Mouse (Mus musculus) ES-E14 (cell line): ENCODE measurements around the gene Rora. TPM values are rescaled to one million over a fixed set of nuclear protein-coding genes. Genes with fewer than 3 reads are reported as not detected.

Experiments used
- DNase-seq: peaks from one replicate; pipeline ENCODE4 v3.0.0-alpha.2; 2013; ENCODE audit warnings: low read depth, low spot score
- H3K27ac ChIP-seq: 2 replicates; pipeline ENCODE4 v1.5.1; 2012; ENCODE audit warnings: low read depth, mild to moderate bottlenecking, low read length, moderate library complexity, mixed read lengths; ENCODE audit not compliant: poor library complexity, insufficient read depth, severe bottlenecking
- H3K36me3 ChIP-seq: 2 replicates; pipeline ENCODE4 v1.6.1; 2012; ENCODE audit warnings: mild to moderate bottlenecking, low read length, moderate library complexity, mixed read lengths; ENCODE audit not compliant: control insufficient read depth, poor library complexity, insufficient read depth, severe bottlenecking
- H3K4me1 ChIP-seq, 2 experiments: fragments of 150-350 bp in 1 of 2; sonication (generic) in 1 of 2; 2 replicates each; pipeline ENCODE4 v1.6.1; 2012; ENCODE audit warnings: low read length in 2 of 2, mild to moderate bottlenecking in 1 of 2, mixed read lengths in 1 of 2; ENCODE audit not compliant: control insufficient read depth in 2 of 2, insufficient read depth in 2 of 2, poor library complexity in 1 of 2
- H3K4me3 ChIP-seq, 2 experiments: fragments of 150-350 bp in 1 of 2; sonication (generic) in 1 of 2; 2 replicates each; pipeline ENCODE4 v1.5.1; 2012; ENCODE audit warnings: low read length in 2 of 2, low read depth in 1 of 2, mild to moderate bottlenecking in 1 of 2, mixed read lengths in 1 of 2; ENCODE audit not compliant: insufficient read depth in 1 of 2, poor library complexity in 1 of 2, severe bottlenecking in 1 of 2
- H3K9ac ChIP-seq: 2 replicates; pipeline ENCODE4 v1.6.1; 2012; ENCODE audit warnings: low read depth, mild to moderate bottlenecking, low read length, mixed read lengths; ENCODE audit not compliant: poor library complexity, insufficient read depth, severe bottlenecking
- H3K9me3 ChIP-seq: fragments of 150-350 bp; sonication (generic); 2 replicates; pipeline ENCODE4 v1.6.1; 2012; ENCODE audit warnings: low read depth, mild to moderate bottlenecking, low read length; ENCODE audit not compliant: control insufficient read depth, insufficient read depth
- CHD2 ChIP-seq: IDR thresholded peaks from 2 replicates; pipeline ENCODE4 v1.6.1; 2014; ENCODE audit warnings: mild to moderate bottlenecking, low read depth, low read length, inconsistent platforms
- HCFC1 ChIP-seq: IDR thresholded peaks from 2 replicates; pipeline ENCODE4 v1.6.1; 2012; ENCODE audit warnings: low read length, inconsistent platforms, borderline replicate concordance; ENCODE audit not compliant: insufficient read depth
- MAFK ChIP-seq: IDR thresholded peaks from 2 replicates; pipeline ENCODE4 v1.6.1; 2014; ENCODE audit warnings: mild to moderate bottlenecking, low read depth, low read length, inconsistent platforms; ENCODE audit not compliant: insufficient read depth
- ZC3H11A ChIP-seq: IDR thresholded peaks from 2 replicates; pipeline ENCODE4 v1.6.1; 2012; ENCODE audit warnings: low read depth, mild to moderate bottlenecking, inconsistent platforms, low read length, borderline replicate concordance
- ZNF384 ChIP-seq: IDR thresholded peaks from 2 replicates; pipeline ENCODE4 v1.6.1; 2012; ENCODE audit warnings: low read depth, low read length, inconsistent platforms
- in situ Hi-C, 2 experiments: fragments of 600-800 bp; cut with MboI; formaldehyde crosslinking; loops; one replicate each; pipeline ENCODE4 v1.15.1; 2025; ENCODE audit warnings: low sequenced_read_pairs in 2 of 2, inconsistent platforms in 1 of 2; ENCODE audit not compliant: unreplicated experiment in 2 of 2
- total RNA-seq: library from RNA; depleted of rRNA; stranded (reverse); fragments of 300-350 nt; gene quantifications from 2 replicates; pipeline ENCODE4 v1.2.3, GENCODE M21; 2012

Gene Rora
- total RNA-seq, 1 experiment: 2.1 TPM

- no peak overlapping the region for H3K9ac ChIP-seq
- no peaks in the 10 kb centered on the region for H3K36me3 ChIP-seq
- no peak overlapping the region for H3K27ac ChIP-seq
- no peaks in the 10 kb centered on the region for H3K9me3 ChIP-seq
- no peak for TF ChIP-seq CHD2
- H3K4me1 ChIP-seq: no peaks in the 10 kb centered on the region
- H3K4me3 ChIP-seq: no peak overlapping the region
- in situ Hi-C loops: no loop called here
- no peak for DNase-seq
Measured at GRCm38 (mm10) chr9:69176988-69177387, 523.4 kb downstream of the Rora start.

GRCm38 (mm10) chr9:69179224-69179623 lies 525.6 kb downstream of the Rora start:
- TF ChIP-seq ZNF384 (no peak), CHD2 (no peak), MAFK (no peak), HCFC1 (no peak), ZC3H11A (no peak)
- no peak overlapping the region for H3K4me3 ChIP-seq
- in situ Hi-C loops: no loop called here
- no peak overlapping the region for H3K9ac ChIP-seq
- no peaks in the 10 kb centered on the region for H3K4me1 ChIP-seq
- no peaks in the 10 kb centered on the region for H3K9me3 ChIP-seq
- no peaks in the 10 kb centered on the region for H3K36me3 ChIP-seq
- H3K27ac ChIP-seq: no peak overlapping the region
- DNase-seq: no peak

GRCm38 (mm10) chr9:69180961-69181360 lies 527.4 kb downstream of the Rora start:
- no peak overlapping the region for H3K4me3 ChIP-seq
- no peak overlapping the region for H3K27ac ChIP-seq
- no peak for DNase-seq
- no peaks in the 10 kb centered on the region for H3K36me3 ChIP-seq
- no peak overlapping the region for H3K9ac ChIP-seq
- TF ChIP-seq MAFK (no peak), HCFC1 (no peak), CHD2 (no peak), ZC3H11A (no peak), ZNF384 (no peak)
- H3K9me3 ChIP-seq: no peaks in the 10 kb centered on the region
- no peaks in the 10 kb centered on the region for H3K4me1 ChIP-seq
- in situ Hi-C loops: no loop called here

GRCm38 (mm10) chr9:69181411-69181810 lies 527.8 kb downstream of the Rora start:
- no peak overlapping the region for H3K9ac ChIP-seq
- no peak overlapping the region for H3K27ac ChIP-seq
- H3K4me1 ChIP-seq: no peaks in the 10 kb centered on the region
- no peaks in the 10 kb centered on the region for H3K9me3 ChIP-seq
- H3K36me3 ChIP-seq: no peaks in the 10 kb centered on the region
- H3K4me3 ChIP-seq: no peak overlapping the region
- no peak for TF ChIP-seq HCFC1
- no peak for DNase-seq
- in situ Hi-C loops: no loop called here

- no peak for DNase-seq
- Histone ChIP-seq H3K9me3 (no peaks in the 10 kb centered on the region), H3K9ac (no peak overlapping the region), H3K27ac (no peak overlapping the region), H3K4me1 (no peaks in the 10 kb centered on the region), H3K4me3 (no peak overlapping the region), H3K36me3 (no peaks in the 10 kb centered on the region)
- TF ChIP-seq CHD2: no peak
- no peak for TF ChIP-seq ZC3H11A
- TF ChIP-seq MAFK: no peak
- no peak for TF ChIP-seq ZNF384
- TF ChIP-seq HCFC1: no peak
- in situ Hi-C loops: no loop called here
Measured at GRCm38 (mm10) chr9:69183888-69184287, 530.3 kb downstream of the Rora start.
